Mouse (Mus musculus) cortical plate, adult 2 months (tissue): ENCODE data around the gene Gm29797.

ENCODE experiments used
- CTCF ChIP-seq: fragments of 200-500 bp; IDR thresholded peaks from 2 replicates; pipeline ENCODE4 v1.5.1; 2011; ENCODE audit warnings: mild to moderate bottlenecking, control low read depth, low read length; ENCODE audit not compliant: insufficient read depth; ENCODE audit errors: extremely low read depth
- POLR2A ChIP-seq: fragments of 200-500 bp; IDR thresholded peaks from 2 replicates; pipeline ENCODE4 v1.6.1; 2011; ENCODE audit warnings: mild to moderate bottlenecking, low read length, control low read depth; ENCODE audit not compliant: insufficient read depth; ENCODE audit errors: extremely low read depth

- no peak for TF ChIP-seq CTCF
- no peak for TF ChIP-seq POLR2A
Measured at GRCm38 (mm10) chr2:181670913-181671311, 14.1 kb downstream of the Gm29797 start.
